Mouse (Mus musculus) erythroblast, embryonic 14.5 days (primary cell): ENCODE results near the gene Ostc. TPM values are rescaled to one million over a fixed set of nuclear protein-coding genes. Genes with fewer than 3 reads are reported as not detected.

Experiments
- H3K27me3 ChIP-seq: 2 replicates; pipeline ENCODE4 v1.6.1; 2012; ENCODE audit warnings: inconsistent platforms; ENCODE audit not compliant: control insufficient read depth
- H3K36me3 ChIP-seq: 2 replicates; pipeline ENCODE4 v1.6.1; 2012; ENCODE audit warnings: mild to moderate bottlenecking, inconsistent platforms; ENCODE audit not compliant: control insufficient read depth
- H3K4me1 ChIP-seq: 2 replicates; pipeline ENCODE4 v1.6.1; 2012; ENCODE audit warnings: inconsistent platforms; ENCODE audit not compliant: control insufficient read depth
- H3K4me3 ChIP-seq: replicated peaks from 2 replicates; pipeline ENCODE3; 2012; ENCODE audit warnings: moderate library complexity, mild to moderate bottlenecking, inconsistent platforms
- H3K9me3 ChIP-seq: 2 replicates; pipeline ENCODE4 v1.6.1; 2012; ENCODE audit warnings: low read length, inconsistent platforms, mixed read lengths; ENCODE audit not compliant: control insufficient read depth
- GATA1 ChIP-seq: IDR thresholded peaks from 2 replicates; pipeline ENCODE4 v1.6.1; 2012; ENCODE audit warnings: low read length, inconsistent platforms, mixed read lengths
- TAL1 ChIP-seq: IDR thresholded peaks from 3 replicates; pipeline ENCODE4 v1.6.1; 2012; ENCODE audit warnings: low read length, inconsistent platforms, mixed read lengths
- polyA plus RNA-seq: library from polyadenylated mRNA; stranded (reverse); fragments of >175 nt; gene quantifications from 2 replicates; pipeline ENCODE4 v1.2.3, GENCODE M21; 2012

The Ostc gene
- polyA plus RNA-seq, 1 experiment, result 2.0 TPM

DNA sequence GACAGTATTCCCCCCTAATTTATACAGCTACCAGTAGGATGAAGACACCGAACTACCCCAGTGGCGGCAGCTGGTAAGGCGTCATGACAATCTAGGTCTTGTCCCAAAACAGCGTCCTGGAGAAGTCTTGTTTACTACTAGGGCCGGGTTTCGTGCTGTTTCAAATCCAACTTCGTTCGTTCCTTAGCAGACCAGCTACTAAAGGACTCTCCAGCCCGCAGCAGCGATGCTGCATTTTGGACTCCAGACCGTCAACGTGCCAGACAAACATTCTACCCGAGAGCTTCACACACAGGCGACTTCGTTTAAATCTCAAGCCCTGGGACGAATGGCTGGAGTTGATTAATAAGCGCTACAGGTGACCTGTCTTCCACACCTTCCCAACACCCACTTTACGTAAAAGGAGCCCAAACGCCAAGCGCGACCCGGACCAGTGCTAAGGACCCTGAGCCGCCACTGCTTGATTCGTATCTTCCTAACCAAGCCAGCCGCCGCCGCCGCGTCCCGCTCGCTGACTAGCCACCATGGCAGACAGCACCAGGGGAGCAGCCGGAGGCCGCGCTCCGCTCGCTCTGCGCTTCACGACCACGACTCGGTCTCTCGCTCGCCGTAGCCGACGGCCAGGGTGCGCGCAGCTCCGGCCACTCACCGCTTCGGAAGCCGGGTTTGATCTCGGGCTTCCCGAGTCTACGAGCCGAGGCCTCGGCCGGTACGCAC lies 20.4 kb upstream of the Ostc start:
- Histone ChIP-seq H3K4me1 (peaks cover 25% of the 10 kb centered on the region), H3K9me3 (no peaks in the 10 kb centered on the region), H3K36me3 (peaks cover 42% of the 10 kb centered on the region), H3K27me3 (no peaks in the 10 kb centered on the region), H3K4me3 (peak overlapping the region; percentile 83)
- no peak for TF ChIP-seq TAL1
- no peak for TF ChIP-seq GATA1

DNA sequence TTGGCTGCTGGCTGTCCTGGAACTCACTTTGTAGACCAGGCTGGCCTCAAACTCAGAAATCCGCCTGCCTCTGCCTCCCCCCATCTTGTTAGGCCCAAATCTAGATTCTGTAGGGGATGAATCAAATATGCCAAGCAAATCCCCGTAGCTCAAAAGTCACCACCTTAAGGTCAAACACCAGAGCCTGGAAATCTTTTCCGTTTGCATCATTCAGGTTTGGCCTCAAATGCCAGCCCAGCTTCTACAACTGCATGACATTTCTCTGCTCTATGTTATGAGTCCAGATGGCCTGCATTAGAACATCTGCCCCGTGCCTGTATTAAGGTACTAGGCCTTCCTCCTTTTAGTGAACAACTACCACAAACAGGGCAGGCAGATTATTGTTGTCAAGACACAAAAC lies 18.4 kb upstream of the Ostc start:
- peaks cover 45% of the 10 kb centered on the region for H3K36me3 ChIP-seq
- TF ChIP-seq TAL1 (no peak), GATA1 (no peak)

DNA sequence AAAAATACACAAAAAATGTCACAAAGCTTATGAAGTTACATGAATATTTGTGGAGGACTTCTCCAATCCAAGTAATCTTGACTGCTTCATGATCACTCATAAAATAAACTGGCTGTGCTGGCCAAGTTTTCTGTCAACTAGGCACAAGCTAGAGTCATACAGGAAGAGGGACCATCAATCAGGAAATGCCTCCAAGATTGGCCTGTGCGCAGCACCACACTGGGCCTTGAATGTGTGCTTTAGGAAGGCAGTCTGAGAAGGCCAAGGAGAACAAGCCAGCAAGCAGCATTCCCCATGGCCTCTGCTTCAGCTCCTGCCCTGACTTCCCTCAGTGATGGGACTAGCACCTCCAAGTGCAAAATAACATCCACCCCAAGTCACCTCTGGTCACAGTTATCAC lies 17.8 kb upstream of the Ostc start:
- H3K27me3 ChIP-seq, result no peaks in the 10 kb centered on the region
- H3K4me1 ChIP-seq, result peaks cover 25% of the 10 kb centered on the region
- TF ChIP-seq GATA1 (no peak), TAL1 (no peak)
- H3K9me3 ChIP-seq, result no peaks in the 10 kb centered on the region
- no peak overlapping the region for H3K4me3 ChIP-seq
- H3K36me3 ChIP-seq, result peaks cover 45% of the 10 kb centered on the region

More for the DNA sequence above, 18.4 kb upstream of the Ostc start:
- Histone ChIP-seq H3K27me3 (no peaks in the 10 kb centered on the region), H3K4me3 (no peak overlapping the region), H3K4me1 (peaks cover 25% of the 10 kb centered on the region), H3K9me3 (no peaks in the 10 kb centered on the region)

DNA sequence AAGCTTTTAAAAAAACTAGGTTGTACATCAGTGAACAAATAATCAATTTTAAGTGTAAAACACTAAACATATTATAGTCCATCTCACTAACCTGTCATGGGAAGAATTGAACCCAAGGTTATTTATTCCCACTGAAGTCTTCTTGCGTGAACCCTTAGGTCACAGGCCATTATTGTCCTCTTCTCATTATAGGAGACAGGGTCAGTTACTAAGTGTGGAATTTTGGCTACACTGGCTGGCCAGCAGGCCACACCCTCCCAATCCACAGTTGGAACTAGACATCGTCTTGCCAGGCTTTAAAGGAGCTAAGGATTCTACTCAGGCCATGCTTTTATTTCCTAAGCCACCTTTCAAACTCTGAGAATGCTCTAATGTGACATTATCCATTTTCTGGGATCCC lies 16.5 kb upstream of the Ostc start:
- Histone ChIP-seq H3K4me1 (peaks cover 26% of the 10 kb centered on the region), H3K9me3 (no peaks in the 10 kb centered on the region), H3K4me3 (no peak overlapping the region), H3K27me3 (no peaks in the 10 kb centered on the region), H3K36me3 (peaks cover 45% of the 10 kb centered on the region)
- TF ChIP-seq TAL1 (no peak), GATA1 (no peak)

DNA sequence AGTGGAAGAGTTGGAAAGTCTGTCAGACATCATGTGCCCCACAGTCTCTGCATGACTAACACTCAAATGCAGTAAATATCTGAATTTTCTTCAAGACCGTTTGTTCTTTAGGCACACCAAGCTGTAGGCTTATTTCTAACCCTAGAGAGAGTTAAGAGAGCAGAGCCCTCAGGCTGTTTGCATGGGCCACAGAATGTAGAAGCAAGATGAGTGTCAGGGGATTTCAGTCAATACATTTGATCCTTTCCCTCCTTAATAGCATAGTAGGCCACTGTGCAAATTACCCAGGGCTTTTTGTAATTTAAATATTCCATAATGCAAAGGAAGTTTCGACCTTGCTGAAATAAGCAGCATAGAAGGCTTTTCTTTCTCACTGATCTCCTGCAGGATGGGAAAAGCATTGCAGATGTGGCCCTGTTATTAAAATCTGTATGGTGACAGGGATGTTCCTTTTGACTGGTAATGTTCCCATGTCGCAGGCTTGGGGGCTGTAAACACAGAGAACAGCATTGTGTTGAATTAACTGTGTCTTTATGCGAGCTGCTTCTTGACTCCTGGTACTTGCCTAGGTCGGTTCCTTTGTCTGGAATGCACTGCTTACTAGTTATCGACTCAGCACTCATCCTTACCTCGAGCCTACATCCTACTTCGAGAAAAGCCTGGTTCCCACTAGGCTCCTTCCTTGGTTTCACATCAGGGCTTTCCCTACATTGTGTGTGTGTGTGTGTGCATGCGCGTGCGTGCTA lies 13.7 kb upstream of the Ostc start:
- TF ChIP-seq GATA1, result no peak
- TF ChIP-seq TAL1, result no peak
- peaks cover 33% of the 10 kb centered on the region for H3K36me3 ChIP-seq
- no peaks in the 10 kb centered on the region for H3K27me3 ChIP-seq
- H3K9me3 ChIP-seq, result no peaks in the 10 kb centered on the region
- H3K4me1 ChIP-seq, result peaks cover 12% of the 10 kb centered on the region
- H3K4me3 ChIP-seq, result no peak overlapping the region

DNA sequence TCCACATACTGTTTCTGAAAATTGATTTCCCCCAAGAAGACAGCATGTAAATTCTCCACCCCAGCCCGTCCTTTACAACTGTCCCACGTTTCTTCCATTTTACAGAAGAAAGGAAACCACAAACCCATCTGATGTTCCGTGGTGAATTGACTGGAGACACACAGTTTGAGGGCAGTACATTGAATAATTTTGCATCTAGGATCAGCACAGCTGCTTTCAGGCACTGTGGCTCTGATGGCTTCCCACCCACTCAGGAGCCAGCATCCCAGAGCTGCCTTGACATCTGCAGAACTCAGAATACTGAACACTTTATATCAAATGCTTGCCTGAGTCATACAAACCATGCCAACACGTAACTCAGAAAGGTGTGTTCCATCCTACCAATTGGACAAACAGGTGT lies 11.0 kb upstream of the Ostc start:
- H3K9me3 ChIP-seq, result no peaks in the 10 kb centered on the region
- no peak for TF ChIP-seq TAL1
- TF ChIP-seq GATA1, result no peak
- H3K27me3 ChIP-seq, result no peaks in the 10 kb centered on the region
- no peak overlapping the region for H3K4me3 ChIP-seq
- H3K36me3 ChIP-seq, result peaks cover 7% of the 10 kb centered on the region
- peaks cover 6% of the 10 kb centered on the region; the same call in 1 of the 2 replicates for H3K4me1 ChIP-seq

DNA sequence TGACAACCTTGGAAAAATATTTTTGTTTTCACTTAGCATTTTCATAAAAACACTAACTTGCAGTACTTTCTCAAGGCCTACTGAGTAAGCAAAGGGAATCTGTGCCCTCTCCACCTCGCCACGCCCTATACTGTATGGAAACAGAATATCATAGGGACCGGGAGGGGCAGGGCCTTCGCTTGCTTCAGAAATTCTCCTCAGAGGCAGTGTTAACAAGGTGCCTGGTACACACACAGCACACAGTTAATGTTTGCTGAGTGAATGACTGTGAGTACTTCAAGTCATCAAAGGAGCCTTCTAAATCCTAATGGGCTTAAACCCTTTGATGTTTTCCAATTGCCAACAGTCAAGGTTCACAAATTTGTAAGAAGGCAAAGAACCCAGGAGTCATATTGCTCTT lies 9.6 kb upstream of the Ostc start:
- Histone ChIP-seq H3K27me3 (no peaks in the 10 kb centered on the region; the same call in 1 of the 2 replicates), H3K4me3 (no peak overlapping the region), H3K36me3 (no peaks in the 10 kb centered on the region), H3K9me3 (no peaks in the 10 kb centered on the region), H3K4me1 (peaks cover 14% of the 10 kb centered on the region)
- TF ChIP-seq TAL1 (no peak), GATA1 (no peak)

DNA sequence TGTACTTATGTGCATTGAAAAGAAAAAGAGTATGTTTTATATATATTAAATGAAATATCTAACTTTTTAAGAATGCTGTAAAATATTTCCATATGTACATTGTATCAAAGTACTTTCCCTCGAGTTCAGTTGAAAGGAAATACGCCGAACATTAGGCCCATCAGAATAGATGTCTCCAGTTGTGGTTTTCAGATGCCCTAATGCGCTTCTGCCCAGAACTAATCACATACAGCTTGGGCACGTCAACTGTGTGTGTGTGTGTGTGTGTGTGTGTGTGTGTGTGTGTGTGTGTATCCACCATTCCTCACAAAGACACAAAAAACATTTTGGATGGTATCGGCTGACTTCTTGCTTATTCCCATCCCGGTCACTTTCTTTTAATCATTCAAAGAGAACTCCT lies 7.3 kb upstream of the Ostc start:
- no peaks in the 10 kb centered on the region for H3K9me3 ChIP-seq
- TF ChIP-seq GATA1, result no peak

DNA sequence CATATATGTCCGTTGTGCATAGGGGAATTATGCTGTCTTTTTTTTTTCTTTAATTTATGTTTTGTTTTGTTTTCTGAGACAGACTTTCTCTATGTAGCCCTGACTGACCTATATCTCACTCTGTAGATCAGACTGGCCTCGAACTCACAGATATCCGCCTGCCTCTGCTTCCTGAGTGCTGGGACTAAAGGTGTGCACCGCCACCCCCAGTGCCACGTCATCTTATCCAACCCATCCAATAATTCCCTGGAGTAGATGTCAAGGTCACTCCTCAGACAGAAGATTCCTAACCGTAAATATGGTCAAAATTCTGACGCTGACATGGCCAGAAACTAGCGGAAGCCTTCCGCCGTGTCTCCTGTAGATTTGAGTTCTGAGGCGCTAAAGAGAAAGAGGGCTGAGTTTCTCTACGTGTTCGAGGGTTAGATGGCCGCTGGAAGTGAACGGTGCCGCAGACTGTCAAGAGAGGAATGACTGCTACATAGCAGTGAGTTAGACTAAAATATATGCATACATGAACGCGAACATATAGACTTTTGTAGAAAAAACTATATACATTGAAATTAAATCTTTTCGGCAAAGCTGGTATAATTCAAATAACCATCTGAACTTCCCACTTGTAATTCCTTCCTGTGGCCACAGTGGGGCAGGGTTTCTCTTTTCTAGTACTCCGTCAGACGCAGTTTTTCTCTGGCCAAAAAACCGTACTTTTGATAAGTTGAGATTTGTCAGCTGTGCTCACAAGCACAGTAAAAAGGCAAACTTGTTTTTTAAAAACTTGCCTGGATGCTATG lies 5.7 kb upstream of the Ostc start:
- no peak for TF ChIP-seq TAL1
- TF ChIP-seq GATA1, result no peak
- H3K4me3 ChIP-seq, result peak overlapping the region; percentile 59

More for the DNA sequence above, 7.3 kb upstream of the Ostc start:
- Histone ChIP-seq H3K4me3 (no peak overlapping the region), H3K36me3 (no peaks in the 10 kb centered on the region), H3K27me3 (peaks cover 8% of the 10 kb centered on the region), H3K4me1 (peaks cover 14% of the 10 kb centered on the region)

More for the DNA sequence above, 5.7 kb upstream of the Ostc start:
- H3K36me3 ChIP-seq, result no peaks in the 10 kb centered on the region
- peaks cover 12% of the 10 kb centered on the region for H3K4me1 ChIP-seq
- peaks cover 9% of the 10 kb centered on the region for H3K27me3 ChIP-seq
- H3K9me3 ChIP-seq, result no peaks in the 10 kb centered on the region
